Mouse (Mus musculus): ENCODE results near the gene Syt8. TPM values are rescaled to one million over a fixed set of nuclear protein-coding genes. Genes with fewer than 3 reads are reported as not detected.
"Not testable (repeated sequence)": the region's sequence is repeated elsewhere in the genome, so short reads cannot be mapped to it uniquely, and the experiment has no call there.

Syt8 gene
- not detected for total RNA-seq (2021)

DNA sequence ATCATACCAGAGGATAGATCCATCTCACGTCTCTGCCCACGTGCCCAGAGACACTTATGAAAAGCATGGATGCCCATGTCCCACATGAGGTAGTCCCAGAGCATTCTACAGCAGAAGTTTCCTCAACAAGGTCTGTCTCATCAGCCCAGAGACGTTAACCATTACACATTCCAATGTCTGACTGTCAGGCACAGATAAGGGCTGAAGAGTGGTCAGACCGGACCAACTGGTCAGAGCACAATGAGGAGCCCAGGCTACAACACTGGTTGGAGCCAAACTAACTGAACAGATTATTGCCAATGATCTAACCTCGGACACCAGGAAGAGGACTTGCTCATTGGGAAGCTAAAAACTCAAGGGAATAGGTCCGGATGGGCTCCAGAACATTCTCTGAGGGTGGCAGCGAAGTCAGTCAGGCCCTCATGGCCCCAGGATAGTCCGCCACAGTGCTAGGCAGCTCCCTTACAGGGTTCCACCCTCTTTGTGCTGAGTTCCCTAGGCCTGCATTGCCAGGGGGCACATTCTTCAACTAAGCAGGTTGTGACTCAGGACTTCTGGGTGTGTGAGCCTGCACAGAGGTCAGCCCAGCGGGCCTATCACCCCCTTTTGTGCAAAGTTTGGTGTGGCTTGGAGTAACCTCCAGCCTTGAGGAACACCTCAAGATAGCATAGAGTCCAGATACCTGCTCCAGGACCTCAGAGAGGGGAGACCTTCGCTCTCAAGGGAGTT, at the start of gene Syt8:
Gene Syt8, plus strand, starts transcription at position 714 of the 729 bp plus-strand sequence.
- intact Hi-C loops (cut with DNase I) = loop anchor here (2.0 kb wide), 1 partner anchor 118 kb away; no protein-coding TSS in a partner anchor
- DNase-seq = no peak

DNA sequence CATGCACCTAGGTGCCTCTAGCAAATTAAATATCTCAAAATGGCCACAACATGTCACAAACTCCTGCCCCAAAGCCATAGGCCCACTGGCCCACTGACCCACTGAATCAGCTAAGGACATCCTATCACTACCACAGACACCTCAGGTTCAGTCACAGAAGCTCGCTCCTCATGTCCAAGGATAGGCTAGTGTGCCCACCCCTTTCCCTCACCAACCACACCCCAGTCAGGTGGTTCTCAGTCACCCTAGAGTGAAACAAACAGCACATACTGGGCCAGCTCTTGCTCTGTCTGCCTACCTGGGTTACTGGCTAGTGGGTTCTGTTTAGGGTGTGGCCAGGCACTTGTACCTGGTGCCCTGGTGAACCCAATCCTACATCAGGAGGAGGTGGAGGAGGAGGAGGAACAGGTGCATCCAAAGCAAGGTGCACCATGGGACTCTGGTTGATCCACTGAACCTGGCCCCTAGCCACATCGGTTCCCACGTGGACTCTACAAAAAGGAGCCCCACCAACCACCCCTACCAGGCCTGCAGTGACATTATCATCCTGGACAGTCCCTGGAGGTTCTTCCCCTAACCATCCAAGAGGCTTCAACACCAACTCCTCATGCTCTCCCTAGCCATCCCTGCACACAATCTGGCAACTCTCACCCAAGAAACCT, 48.8 kb upstream of the Syt8 start:
- intact Hi-C loops (cut with DNase I) = no loop called here
- no peak for DNase-seq

DNA sequence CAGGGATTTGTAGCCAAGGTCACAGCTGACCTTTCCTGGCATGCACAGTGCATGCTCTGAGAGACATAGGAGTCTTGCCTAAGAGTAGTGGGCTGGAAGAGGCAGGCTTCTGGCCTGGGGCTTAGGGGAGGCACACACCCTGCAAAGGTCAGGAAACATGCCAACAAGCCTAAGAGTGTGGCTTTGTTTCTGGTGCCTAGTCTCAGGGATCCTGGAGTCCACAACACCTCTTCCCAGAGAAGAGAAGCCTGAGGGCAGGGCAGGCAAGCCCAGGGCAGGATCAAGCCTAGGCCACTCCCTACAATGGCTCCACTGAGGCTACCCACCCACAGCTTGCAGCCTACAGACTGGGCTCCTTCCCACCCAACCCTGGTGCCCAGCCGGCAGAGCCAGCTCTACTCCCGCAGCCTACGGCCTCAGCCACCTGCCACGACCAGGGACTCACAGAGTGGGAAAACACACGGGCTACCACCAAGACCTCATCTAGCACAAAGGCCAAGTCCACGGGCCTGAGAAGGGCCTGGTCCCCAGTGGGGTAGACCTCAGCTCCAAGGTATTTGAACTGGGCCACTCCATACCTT, 47.9 kb upstream of the Syt8 start:
- intact Hi-C loops (cut with DNase I) = no loop called here
- peak in 1 of 2 experiments; percentile 48 for DNase-seq

DNA sequence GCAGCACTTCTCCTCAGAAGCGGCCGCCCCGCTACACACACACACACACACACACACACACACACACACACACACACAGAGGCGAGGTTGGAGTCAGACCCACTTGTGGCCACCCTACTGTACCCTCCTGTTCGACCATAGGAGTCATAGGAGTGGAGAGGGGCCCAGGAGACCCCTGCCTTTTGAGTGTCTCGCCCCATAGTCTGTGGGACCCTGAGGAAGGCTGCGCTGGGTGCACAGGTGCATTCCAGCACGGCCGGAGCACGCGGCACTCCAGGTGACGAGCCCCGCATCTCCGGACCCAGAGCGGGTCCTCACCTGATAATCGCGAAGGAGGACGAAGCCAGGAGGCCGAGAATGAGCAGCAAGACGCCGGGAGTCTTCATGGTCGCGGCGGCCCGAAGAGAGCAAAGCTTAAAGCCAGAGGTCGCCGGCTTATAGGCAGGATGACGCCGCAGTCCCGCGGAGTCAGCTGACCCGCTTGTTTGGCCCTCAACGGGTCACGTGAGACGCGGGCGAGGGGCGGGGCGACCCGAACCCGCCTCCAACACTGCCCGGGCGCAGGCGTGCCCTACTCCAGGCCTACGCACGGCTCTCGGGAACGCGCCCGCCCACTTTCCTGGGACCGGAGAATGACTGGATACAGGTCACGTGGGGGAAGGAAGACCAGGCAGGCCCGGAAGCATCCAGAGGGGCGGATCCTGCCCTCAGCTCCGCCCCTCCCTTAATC, 47.1 kb upstream of the Syt8 start, which contains the start of gene Ctsd:
Gene Ctsd, minus strand, starts transcription at position 620 of the 730 bp plus-strand sequence.
- intact Hi-C loops (cut with DNase I) = no loop called here

DNA sequence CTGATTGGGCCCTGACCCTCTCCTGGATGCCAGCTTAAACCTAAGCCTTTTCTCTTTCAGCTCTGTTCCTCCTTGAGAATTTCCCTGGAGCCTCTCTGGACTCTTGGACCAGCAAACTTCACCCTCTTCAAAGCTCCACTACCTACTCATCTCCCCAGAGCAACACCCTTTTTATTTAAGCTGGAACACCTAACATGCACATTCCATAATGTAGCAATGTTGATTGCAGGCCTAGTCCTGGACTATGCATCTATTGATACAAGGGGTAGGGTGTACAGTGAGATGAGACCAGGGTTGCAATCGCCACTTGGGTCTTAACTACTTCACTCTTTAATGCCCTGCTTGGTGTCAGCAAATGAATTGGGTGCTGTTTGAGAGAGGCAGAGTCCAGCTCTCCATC, 46.5 kb upstream of the Syt8 start:
- intact Hi-C loops (cut with DNase I) = no loop called here
- DNase-seq = no peak

More for the DNA sequence above, 47.1 kb upstream of the Syt8 start, which contains the start of gene Ctsd:
- DNase-seq = peak; percentile 96 to 98

DNA sequence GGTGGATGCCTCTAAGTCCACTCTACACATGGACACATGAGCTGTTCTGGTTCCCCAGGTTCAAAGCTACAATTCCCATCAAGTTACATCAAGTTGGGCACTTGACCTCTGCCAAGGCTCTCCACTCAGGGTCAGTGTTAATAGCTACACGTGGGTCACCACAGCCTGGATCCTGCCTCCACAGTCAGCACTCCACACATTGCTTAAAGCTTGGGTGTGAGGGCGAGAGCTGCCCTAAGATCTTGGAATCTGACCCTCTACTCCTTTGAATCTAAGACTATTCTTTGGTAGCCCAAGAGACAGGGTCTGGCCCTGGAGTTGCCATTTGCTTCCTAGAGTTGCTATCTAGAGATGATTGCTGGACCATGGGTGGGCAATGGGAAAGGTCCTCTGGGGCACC, 45.9 kb upstream of the Syt8 start:
- no peak for DNase-seq
- intact Hi-C loops (cut with DNase I) = no loop called here

DNA sequence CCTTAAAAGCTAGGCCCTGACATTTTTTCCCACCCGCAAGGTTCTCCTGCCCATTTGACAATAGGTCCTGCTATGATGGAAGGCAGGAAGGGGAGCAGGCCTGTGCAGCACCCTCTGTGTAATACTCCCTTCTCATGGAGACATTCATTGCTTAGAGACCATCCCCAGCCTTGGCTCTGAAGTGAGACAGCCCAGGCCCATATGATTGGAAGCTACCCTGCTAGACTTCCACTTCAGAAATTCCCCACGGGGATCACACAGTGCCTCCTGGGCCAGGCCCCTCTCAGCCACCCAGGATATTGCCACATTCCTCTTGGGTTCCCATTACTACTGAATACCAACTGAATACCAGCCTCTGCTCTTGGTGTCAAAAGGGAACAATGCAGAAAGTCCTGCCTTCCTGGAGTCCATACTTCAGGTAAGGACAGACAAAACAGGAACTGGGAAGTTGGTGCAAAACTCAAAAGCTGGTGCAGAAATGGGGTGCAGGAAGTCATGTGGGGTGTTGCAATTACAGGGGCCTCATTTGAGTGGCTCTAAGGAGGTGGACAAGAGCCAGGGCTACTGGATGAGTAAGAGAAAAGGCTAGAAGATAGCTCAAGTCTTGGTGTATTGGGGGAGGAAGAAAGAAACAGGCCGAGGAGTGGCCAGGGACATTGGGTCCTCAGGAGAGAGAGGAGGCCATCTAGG, 44.5 kb upstream of the Syt8 start:
- intact Hi-C loops (cut with DNase I) = no loop called here
- no peak for DNase-seq

DNA sequence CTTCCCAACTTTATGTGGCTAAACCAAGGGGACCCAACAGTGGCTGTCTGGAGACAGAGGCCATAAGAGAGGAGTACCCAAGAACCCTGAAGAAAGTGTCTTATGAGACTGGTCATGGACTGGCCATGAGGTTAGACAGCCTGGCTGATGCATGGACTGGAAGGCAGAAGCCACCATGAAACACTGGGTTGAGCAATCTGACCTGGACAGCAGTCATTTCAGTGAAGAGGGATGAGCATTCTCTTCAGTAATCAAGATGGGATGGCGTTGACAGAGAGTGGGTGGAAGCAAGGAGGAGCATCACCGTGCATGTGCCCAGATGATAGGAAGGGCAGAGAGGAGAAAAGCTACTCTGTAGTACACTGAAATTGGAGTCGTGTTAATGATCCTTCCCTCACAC, 43.5 kb upstream of the Syt8 start:
- DNase-seq = no peak

DNA sequence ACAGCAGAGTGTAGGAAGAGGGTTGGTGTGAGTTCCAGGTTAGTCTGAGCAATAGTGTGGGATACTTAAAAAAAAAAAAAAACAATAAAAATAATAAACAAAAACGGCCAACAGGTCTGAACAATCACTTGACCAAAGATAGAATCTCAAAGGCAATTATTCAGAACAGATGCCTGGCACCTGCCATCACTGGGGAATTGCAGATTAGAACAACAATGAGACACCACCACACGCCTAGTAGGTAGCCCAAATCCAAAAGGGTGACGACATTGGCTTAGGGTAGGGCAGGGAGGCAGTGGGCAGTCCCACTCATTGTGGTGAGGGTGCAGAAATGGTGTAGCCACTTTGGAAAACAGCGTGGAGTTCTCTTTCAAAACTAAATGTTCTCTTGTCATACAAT, 43.0 kb upstream of the Syt8 start:
- intact Hi-C loops (cut with DNase I) = no loop called here
- DNase-seq = no peak

More for the DNA sequence above, 43.5 kb upstream of the Syt8 start:
- intact Hi-C loops (cut with DNase I) = no loop called here

DNA sequence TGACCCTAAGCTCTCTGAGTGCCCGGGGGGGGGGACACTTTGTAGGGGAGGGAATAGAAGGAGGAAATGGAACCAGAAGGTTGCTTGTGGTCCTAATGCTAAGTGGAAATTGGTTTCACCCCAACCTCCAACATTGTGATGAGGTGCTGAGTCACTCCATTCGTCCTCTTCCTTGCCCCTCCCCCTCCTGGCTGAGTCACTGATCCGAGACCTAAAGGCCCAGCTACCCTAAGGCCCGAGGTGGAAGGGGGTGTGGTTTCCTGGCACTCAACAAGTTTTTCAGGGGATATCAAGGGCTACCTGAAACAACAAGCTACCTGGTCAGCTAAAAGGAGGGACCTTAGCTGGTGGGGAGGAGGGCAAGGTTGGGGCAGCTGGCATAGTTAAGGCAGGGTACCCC, 41.5 kb upstream of the Syt8 start:
- DNase-seq = no peak
- intact Hi-C loops (cut with DNase I) = no loop called here

DNA sequence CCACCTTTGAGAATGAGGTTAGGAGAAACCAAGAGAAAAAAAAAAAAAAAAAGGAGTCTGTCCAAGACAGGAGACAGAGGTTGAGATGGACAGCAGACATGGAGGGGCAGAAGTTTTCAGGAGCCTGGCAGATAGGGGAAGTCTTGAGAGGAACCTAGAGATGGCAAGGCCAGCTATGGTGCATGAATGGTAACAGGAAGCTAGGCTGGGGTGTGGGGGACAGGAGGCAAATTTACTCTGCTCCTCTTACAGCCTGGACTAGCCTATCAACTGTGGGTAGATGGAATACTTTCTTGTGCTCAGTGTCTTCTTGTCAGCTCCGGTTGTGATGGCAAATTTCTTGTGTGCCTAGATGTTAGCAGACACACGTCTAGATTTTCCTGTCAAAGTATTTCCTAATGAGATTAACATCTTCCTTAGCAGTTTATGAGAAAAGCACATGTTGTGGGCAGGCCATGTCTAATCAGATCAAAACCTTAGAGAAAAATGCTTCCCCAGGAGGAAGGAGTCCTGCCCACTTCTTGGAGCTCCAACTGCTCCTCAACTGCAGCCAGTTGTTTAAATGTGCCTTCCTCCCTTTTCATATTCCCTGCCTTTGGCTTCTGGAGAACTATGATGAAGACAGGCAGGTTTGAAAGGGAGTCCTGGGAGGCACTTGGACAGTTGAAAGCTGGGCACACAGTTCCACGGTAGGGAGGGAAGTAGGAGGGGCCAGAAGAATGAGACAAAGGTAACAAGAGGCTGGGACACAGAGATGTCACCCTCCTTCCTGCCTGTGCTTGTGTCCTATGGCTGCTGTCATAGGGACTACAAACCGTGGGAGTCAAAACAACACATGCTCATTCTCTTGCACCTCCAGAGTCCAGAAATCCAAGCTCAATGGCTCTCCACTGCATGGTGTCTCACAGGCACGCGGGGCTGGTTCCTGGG, 40.1 kb upstream of the Syt8 start:
- no peak for DNase-seq
- intact Hi-C loops (cut with DNase I) = no loop called here

DNA sequence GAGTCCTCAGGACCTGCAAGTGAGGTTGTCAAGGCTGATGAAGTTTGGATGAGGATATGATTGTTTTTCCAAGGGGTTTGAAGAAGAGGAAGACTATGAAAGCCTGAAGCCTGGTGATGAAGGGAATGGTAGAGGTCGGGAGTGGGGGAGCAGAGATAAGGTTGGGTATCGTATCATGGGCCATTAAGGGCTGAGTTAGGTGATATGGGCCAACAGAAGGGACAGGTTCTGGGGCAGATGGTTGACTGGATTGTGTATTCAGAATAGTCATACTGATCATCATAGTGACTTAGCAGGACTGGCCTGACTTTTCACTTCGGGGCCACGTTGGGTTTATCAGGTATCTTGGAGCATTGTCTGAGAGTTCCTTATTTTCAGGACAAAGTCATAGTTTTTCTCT, 39.2 kb upstream of the Syt8 start:
- DNase-seq = no peak
- intact Hi-C loops (cut with DNase I) = no loop called here

DNA sequence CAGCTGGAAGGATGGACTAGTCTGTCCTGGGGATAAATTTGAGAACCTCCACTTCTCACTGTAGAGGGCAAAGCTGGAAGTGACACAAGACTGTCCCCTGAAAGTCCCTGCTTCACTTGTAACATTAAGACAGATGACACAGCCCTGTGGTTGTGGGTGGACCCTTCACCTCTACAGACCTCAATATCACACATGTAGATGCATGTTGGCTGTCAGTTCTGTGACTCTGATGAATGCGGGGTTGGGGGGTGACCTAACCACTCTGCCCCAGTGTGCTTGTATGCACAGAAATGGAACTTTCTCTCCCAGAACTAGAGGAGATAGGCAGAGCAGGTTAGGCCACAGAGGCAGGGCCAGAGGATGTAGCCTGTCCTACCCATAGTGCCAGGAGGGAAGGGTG, 38.0 kb upstream of the Syt8 start:
- DNase-seq = no peak
- intact Hi-C loops (cut with DNase I) = loop anchor here (2.0 kb wide), 1 partner anchor 16 kb away; no protein-coding TSS in a partner anchor

DNA sequence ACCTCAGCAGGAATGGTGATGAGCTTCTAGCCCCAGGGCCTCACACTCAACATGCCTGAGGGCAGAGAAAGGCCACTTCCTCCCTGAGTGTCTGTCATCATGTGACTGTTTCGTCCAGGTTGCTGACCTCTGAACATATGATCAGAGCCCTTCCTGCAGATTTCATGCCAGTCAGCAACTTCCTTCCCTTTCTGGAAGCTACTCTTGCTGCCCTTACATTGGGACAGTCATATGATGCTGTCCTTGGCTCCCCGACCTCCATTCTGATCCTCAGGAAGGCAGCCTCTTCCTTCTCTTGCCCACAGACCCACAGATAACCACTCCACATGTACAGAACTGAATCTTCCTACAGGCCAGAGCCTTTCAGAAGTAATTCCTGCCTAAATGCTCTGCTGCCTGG, 36.6 kb upstream of the Syt8 start:
- intact Hi-C loops (cut with DNase I) = no loop called here
- DNase-seq = no peak

DNA sequence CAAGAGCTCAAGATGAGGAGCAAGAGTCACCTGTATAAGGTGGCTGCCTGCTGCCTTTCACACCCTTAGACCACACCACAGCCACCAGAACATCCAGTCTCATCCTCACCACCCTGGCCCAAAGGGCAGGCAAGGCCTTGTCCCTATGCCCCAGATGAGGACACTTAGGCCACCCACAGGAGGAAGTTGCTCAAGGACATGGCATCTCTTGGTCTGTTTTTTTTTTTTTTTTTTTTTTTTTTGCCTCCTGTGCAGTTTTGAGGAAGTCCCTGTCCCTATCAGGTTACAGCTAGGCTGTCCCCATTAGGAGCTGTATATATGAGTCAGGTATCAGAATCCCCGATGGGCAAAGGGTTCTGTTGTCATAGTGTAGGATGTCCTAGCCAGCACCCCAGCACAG, 35.4 kb upstream of the Syt8 start:
- intact Hi-C loops (cut with DNase I) = no loop called here
- no peak for DNase-seq

DNA sequence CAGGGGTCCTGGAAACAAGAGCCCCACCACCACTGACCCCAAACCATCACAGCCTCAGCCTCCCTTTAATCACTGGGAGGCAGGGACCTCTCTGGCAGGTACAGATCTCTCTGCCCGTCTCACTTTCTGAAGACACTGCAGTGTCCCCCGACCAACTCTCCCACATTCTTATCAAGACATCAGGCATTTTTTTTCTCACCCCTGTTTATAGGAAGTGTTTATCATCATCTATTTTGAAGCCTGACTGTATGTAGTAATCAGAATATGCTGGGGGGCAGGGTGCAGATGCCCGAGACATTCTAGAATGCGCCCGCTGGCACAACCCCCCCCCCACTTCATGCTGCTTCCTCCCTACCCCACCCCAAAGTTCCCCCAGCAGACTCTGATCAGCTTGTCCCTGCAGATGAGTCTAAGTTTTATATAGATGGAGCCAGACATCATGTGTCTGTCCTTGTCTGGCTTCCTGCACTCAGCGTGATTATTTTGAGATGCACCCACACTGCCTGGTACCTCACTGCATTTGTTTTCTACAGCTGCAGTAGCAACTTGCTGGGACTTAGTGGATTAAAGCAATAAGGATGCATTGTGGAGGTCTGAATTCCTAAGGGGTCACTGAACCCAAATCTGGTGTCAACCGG, 34.4 kb upstream of the Syt8 start:
- intact Hi-C loops (cut with DNase I) = no loop called here

DNA sequence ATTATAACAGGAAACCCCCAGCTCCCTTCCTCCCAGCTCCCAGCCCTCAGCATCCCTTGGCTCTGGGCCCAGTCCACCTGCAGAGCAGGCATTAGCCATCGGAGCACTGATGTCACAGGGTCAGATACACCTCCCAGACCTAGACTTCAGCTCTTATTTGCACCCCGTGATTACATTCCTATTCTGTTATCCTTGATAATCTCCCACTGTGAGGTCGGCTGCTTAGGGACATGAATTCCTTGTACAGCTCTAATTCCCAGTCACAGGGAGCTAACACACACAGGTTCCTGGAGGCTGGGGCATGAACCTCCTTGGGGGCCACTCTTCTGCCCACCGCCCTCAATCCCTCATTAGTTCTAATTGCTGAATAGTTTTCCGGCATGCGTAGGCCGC, 33.9 kb upstream of the Syt8 start:
- intact Hi-C loops (cut with DNase I) = no loop called here
- DNase-seq = no peak

More for the DNA sequence above, 34.4 kb upstream of the Syt8 start:
- no peak for DNase-seq

DNA sequence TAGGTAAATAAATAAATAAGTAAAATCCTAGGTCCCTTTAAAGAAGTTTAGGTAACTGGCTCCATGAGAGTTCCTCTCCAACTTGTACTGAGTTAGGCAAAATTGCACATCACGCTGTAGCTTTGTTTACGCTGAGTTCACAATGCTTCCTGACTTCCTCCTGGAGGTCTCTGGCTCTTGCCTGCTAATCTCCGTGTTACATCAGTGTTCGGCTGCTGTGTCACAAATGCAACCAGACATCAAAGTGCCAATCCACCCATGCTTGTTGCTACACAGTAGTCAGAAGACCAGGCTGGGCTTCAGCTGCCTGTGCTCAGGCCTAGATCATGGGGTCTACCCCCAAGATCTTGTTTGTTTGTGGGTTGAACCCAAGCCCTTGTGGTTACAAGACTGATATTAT, 31.1 kb upstream of the Syt8 start:
- intact Hi-C loops (cut with DNase I) = no loop called here
- no peak for DNase-seq

DNA sequence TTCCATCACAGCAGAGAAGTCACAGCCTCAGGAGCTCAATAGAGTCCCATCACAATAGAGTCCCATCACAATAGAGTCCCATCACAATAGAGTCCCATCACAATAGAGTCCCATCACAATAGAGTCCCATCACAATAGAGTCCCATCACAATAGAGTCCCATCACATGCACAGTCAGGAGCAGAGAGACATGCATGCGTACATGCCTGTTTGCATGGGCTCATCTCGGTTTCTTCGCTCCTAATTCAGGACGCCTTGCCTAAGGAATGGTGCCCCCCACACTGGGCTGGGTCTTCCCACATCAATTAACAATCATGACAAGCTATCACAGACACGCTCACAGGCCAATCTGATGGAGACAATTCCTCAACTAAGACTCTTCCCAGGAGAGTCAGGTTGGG, 29.5 kb upstream of the Syt8 start:
- DNase-seq; intact Hi-C loops (cut with DNase I): not testable (repeated sequence)

All from heart, postnatal 36 days (tissue).